Mouse (Mus musculus) forebrain, embryonic 12.5 days (tissue): ENCODE measurements around the gene Polr2h. TPM values are rescaled to one million over a fixed set of nuclear protein-coding genes. Genes with fewer than 3 reads are reported as not detected.

Experiments
- ATAC-seq: fragments of 200-750 bp; cut with Nextera tagmentation; 2 replicates; pipeline ENCODE4 v1.8.0; 2017; ENCODE audit warnings: moderate TSS enrichment; ENCODE audit not compliant: low FRiP score
- H3K27ac ChIP-seq: fragments of 300-500 bp; sonication (generic); 2 replicates; pipeline ENCODE4 v1.5.1; 2016; ENCODE audit warnings: mild to moderate bottlenecking
- H3K27me3 ChIP-seq: fragments of 300-500 bp; sonication (generic); 2 replicates; pipeline ENCODE4 v1.6.1; 2016; ENCODE audit warnings: mild to moderate bottlenecking
- H3K36me3 ChIP-seq: fragments of 300-500 bp; sonication (generic); replicated peaks from 2 replicates; pipeline ENCODE4 v1.6.1; 2016; ENCODE audit warnings: mild to moderate bottlenecking
- H3K4me1 ChIP-seq: fragments of 300-500 bp; sonication (generic); 2 replicates; pipeline ENCODE4 v1.6.1; 2016
- H3K4me2 ChIP-seq: fragments of 300-500 bp; sonication (generic); 2 replicates; pipeline ENCODE4 v1.6.1; 2016; ENCODE audit warnings: mild to moderate bottlenecking, moderate library complexity
- H3K4me3 ChIP-seq: fragments of 300-500 bp; sonication (generic); replicated peaks from 2 replicates; pipeline ENCODE4 v1.5.1; 2016; ENCODE audit warnings: mild to moderate bottlenecking
- H3K9ac ChIP-seq: fragments of 300-500 bp; sonication (generic); 2 replicates; pipeline ENCODE4 v1.6.1; 2016; ENCODE audit warnings: mild to moderate bottlenecking
- H3K9me3 ChIP-seq: fragments of 300-500 bp; sonication (generic); 2 replicates; pipeline ENCODE4 v1.6.1; 2016
- WGBS: fragments of 180-500 bp; shearing (Covaris S2); methylation state at CpG from one replicate; pipeline ENCODE4 v1.1.7; 2016; 5-methylcytosine and 5-hydroxymethylcytosine counted together
- polyA plus RNA-seq: library from polyadenylated mRNA; unstranded; fragments of >200 nt; fragmentation: Nextera tagmentation; extraction: Ambion mirVana; gene quantifications from 2 replicates; pipeline ENCODE4 v1.2.1, GENCODE M21; 2016

Polr2h gene
- polyA plus RNA-seq, 1 experiment from 2014 or later = 85.7 TPM

- ATAC-seq = no peak
- Histone ChIP-seq H3K4me3 (peak overlapping the region; percentile 65), H3K9ac (peak overlapping the region; percentile 75), H3K27me3 (no peaks in the 10 kb centered on the region), H3K27ac (no peak overlapping the region), H3K9me3 (no peaks in the 10 kb centered on the region), H3K4me1 (peaks cover 43% of the 10 kb centered on the region), H3K4me2 (peak overlapping the region; percentile 86), H3K36me3 (peaks cover 20% of the 10 kb centered on the region)
- WGBS = 44% methylated on average over 2 of the region's 2 CpGs
These were observed 2.3 kb upstream of the Polr2h start for GRCm38 (mm10) chr16:20715161-20715560.

GRCm38 (mm10) chr16:20715566-20715965 lies 1.9 kb upstream of the Polr2h start:
- Histone ChIP-seq H3K4me1 (peaks cover 43% of the 10 kb centered on the region), H3K27ac (peak overlapping the region; percentile 92), H3K4me3 (peak overlapping the region; percentile 65), H3K4me2 (peak overlapping the region; percentile 86), H3K36me3 (peaks cover 24% of the 10 kb centered on the region), H3K9me3 (no peaks in the 10 kb centered on the region), H3K9ac (peak overlapping the region; percentile 75), H3K27me3 (no peaks in the 10 kb centered on the region)
- ATAC-seq = no peak
- WGBS = 4% methylated on average over 12 of the region's 12 CpGs

- H3K27ac ChIP-seq = peak overlapping the region; percentile 92
- no peaks in the 10 kb centered on the region for H3K9me3 ChIP-seq
- H3K4me3 ChIP-seq = peak overlapping the region; percentile 65
- peaks cover 24% of the 10 kb centered on the region for H3K36me3 ChIP-seq
- WGBS = under 1% methylated on average over 61 of the region's 68 CpGs
- no peaks in the 10 kb centered on the region for H3K27me3 ChIP-seq
- peaks cover 43% of the 10 kb centered on the region for H3K4me1 ChIP-seq
- peak; percentile 88 for ATAC-seq
- peak overlapping the region; percentile 75 for H3K9ac ChIP-seq
- peak overlapping the region; percentile 86 for H3K4me2 ChIP-seq
These were observed 1.3 kb upstream of the Polr2h start for GRCm38 (mm10) chr16:20715976-20716840.

GRCm38 (mm10) chr16:20716841-20717180 lies 654 bp upstream of the Polr2h start:
- no peak; the same call in 1 of the 2 replicates for ATAC-seq
- Histone ChIP-seq H3K36me3 (peaks cover 23% of the 10 kb centered on the region), H3K27me3 (no peaks in the 10 kb centered on the region), H3K9me3 (no peaks in the 10 kb centered on the region), H3K27ac (peak overlapping the region; percentile 92), H3K9ac (peak overlapping the region; percentile 75), H3K4me3 (peak overlapping the region; percentile 65), H3K4me1 (peaks cover 43% of the 10 kb centered on the region), H3K4me2 (peak overlapping the region; percentile 86)
- WGBS = under 1% methylated on average over 8 of the region's 8 CpGs

- WGBS = 3% methylated on average over 18 of the region's 18 CpGs
- Histone ChIP-seq H3K4me3 (peak overlapping the region; percentile 65), H3K9ac (peak overlapping the region; percentile 75)
These were observed 659 bp downstream of the Polr2h start for GRCm38 (mm10) chr16:20717978-20718670.

GRCm38 (mm10) chr16:20721808-20722207 lies 4.3 kb downstream of the Polr2h start:
- no peaks in the 10 kb centered on the region for H3K9me3 ChIP-seq
- H3K9ac ChIP-seq = no peak overlapping the region
- no peak overlapping the region for H3K27ac ChIP-seq
- H3K4me2 ChIP-seq = no peak overlapping the region
- no peak for ATAC-seq
- no peak overlapping the region for H3K4me3 ChIP-seq
- WGBS = 89% methylated on average over 10 of the region's 10 CpGs
- H3K27me3 ChIP-seq = no peaks in the 10 kb centered on the region
- H3K36me3 ChIP-seq = peaks cover 25% of the 10 kb centered on the region
- H3K4me1 ChIP-seq = peaks cover 14% of the 10 kb centered on the region

More at GRCm38 (mm10) chr16:20717978-20718670, 659 bp downstream of the Polr2h start:
- no peaks in the 10 kb centered on the region for H3K9me3 ChIP-seq
- H3K4me1 ChIP-seq = peaks cover 43% of the 10 kb centered on the region
- peak overlapping the region; percentile 92 for H3K27ac ChIP-seq
- peaks cover 25% of the 10 kb centered on the region for H3K36me3 ChIP-seq
- H3K4me2 ChIP-seq = peak overlapping the region; percentile 86
- no peak for ATAC-seq
- H3K27me3 ChIP-seq = no peaks in the 10 kb centered on the region

GRCm38 (mm10) chr16:20722736-20723135 lies 5.3 kb downstream of the Polr2h start:
- no peak overlapping the region for H3K9ac ChIP-seq
- no peak for ATAC-seq
- 88% methylated on average over 4 of the region's 4 CpGs for WGBS

GRCm38 (mm10) chr16:20723247-20723646 lies 5.8 kb downstream of the Polr2h start:
- H3K4me2 ChIP-seq = no peak overlapping the region
- WGBS = 63% methylated on average over 4 of the region's 4 CpGs
- H3K27ac ChIP-seq = no peak overlapping the region
- H3K27me3 ChIP-seq = 0 out of 2 replicates have a peak, but pooled peaks cover under 1% of the 10 kb centered on the region
- no peak overlapping the region for H3K9ac ChIP-seq
- peaks cover 7% of the 10 kb centered on the region for H3K4me1 ChIP-seq
- H3K9me3 ChIP-seq = no peaks in the 10 kb centered on the region
- H3K4me3 ChIP-seq = no peak overlapping the region
- no peak for ATAC-seq
- H3K36me3 ChIP-seq = peaks cover 25% of the 10 kb centered on the region

More at GRCm38 (mm10) chr16:20722736-20723135, 5.3 kb downstream of the Polr2h start:
- Histone ChIP-seq H3K36me3 (peaks cover 25% of the 10 kb centered on the region), H3K27ac (no peak overlapping the region), H3K27me3 (no peaks in the 10 kb centered on the region), H3K4me3 (no peak overlapping the region), H3K9me3 (no peaks in the 10 kb centered on the region), H3K4me2 (no peak overlapping the region), H3K4me1 (peaks cover 10% of the 10 kb centered on the region)

GRCm38 (mm10) chr16:20724338-20724748 lies 6.9 kb downstream of the Polr2h start:
- ATAC-seq = peak; percentile 71
- Histone ChIP-seq H3K36me3 (peaks cover 25% of the 10 kb centered on the region), H3K4me1 (no peaks in the 10 kb centered on the region), H3K9me3 (no peaks in the 10 kb centered on the region), H3K9ac (no peak overlapping the region), H3K27ac (no peak overlapping the region), H3K4me2 (no peak overlapping the region), H3K4me3 (no peak overlapping the region), H3K27me3 (peaks cover 8% of the 10 kb centered on the region; the same call in 1 of the 2 replicates)
- 33% methylated on average over 5 of the region's 5 CpGs for WGBS

- Histone ChIP-seq H3K27ac (no peak overlapping the region), H3K4me2 (no peak overlapping the region), H3K4me1 (no peaks in the 10 kb centered on the region), H3K36me3 (peaks cover 23% of the 10 kb centered on the region), H3K9me3 (no peaks in the 10 kb centered on the region), H3K4me3 (no peak overlapping the region), H3K27me3 (peaks cover 11% of the 10 kb centered on the region), H3K9ac (no peak overlapping the region)
- no peak for ATAC-seq
- WGBS = 87% methylated on average over 7 of the region's 7 CpGs
These were observed 7.9 kb downstream of the Polr2h start for GRCm38 (mm10) chr16:20725321-20725720.

- no peak overlapping the region for H3K27ac ChIP-seq
- ATAC-seq = no peak
- no peak overlapping the region for H3K4me2 ChIP-seq
- H3K4me1 ChIP-seq = no peaks in the 10 kb centered on the region
- H3K4me3 ChIP-seq = no peak overlapping the region
- H3K27me3 ChIP-seq = peaks cover 14% of the 10 kb centered on the region
- peaks cover 19% of the 10 kb centered on the region for H3K36me3 ChIP-seq
- 83% methylated on average over 4 of the region's 4 CpGs for WGBS
- no peaks in the 10 kb centered on the region for H3K9me3 ChIP-seq
- H3K9ac ChIP-seq = no peak overlapping the region
These were observed 8.3 kb downstream of the Polr2h start for GRCm38 (mm10) chr16:20725750-20726149.

GRCm38 (mm10) chr16:20726384-20726783 lies 8.9 kb downstream of the Polr2h start:
- 68% methylated on average over 1 of the region's 1 CpGs for WGBS
- Histone ChIP-seq H3K36me3 (peaks cover 15% of the 10 kb centered on the region), H3K4me1 (no peaks in the 10 kb centered on the region)

More at GRCm38 (mm10) chr16:20726384-20726783, 8.9 kb downstream of the Polr2h start:
- H3K9me3 ChIP-seq = no peaks in the 10 kb centered on the region
- no peak overlapping the region for H3K27ac ChIP-seq
- peaks cover 14% of the 10 kb centered on the region for H3K27me3 ChIP-seq
- no peak overlapping the region for H3K4me2 ChIP-seq
- H3K4me3 ChIP-seq = no peak overlapping the region
- ATAC-seq = no peak
- no peak overlapping the region for H3K9ac ChIP-seq
